11 mouse cellular contexts compared by ENCODE assay signal in genomic region chr2:121711748-121712384, GRCm38 (mm10).
DNase-seq lines count a peak whose midpoint lies in the region; ATAC-seq and TF ChIP-seq lines count a peak whose summit lies in the region.
"Had no signal": no experiment of that assay in that cellular context is flagged by ENCODE, and none has a peak within 500 bp of the region (broad histone marks: within the 10 kb centered on the region; RNA-seq: fewer than 3 reads in every experiment).

No protein-coding gene starts in this region.

- TF ChIP-seq CTCF in lung, adult 2 months (IDR thresholded peaks at IDR 0.05; ENCODE audit: insufficient read depth, low read length): no peak

- no peaks in the 10 kb centered on the region for H3K36me3 ChIP-seq in forebrain, embryonic 14.5 days (ENCODE audit: control insufficient read depth, insufficient read depth, low read length)
- H3K36me3 ChIP-seq in forebrain, embryonic 11.5 days (ENCODE audit: control insufficient read depth, insufficient read depth, low read length): no peaks in the 10 kb centered on the region
- H3K36me3 ChIP-seq in lung, embryonic 16.5 days (ENCODE audit: control insufficient read depth, insufficient read depth, low read length): no peaks in the 10 kb centered on the region
- H3K36me3 ChIP-seq in embryonic facial prominence, embryonic 12.5 days: no peaks in the 10 kb centered on the region
- H3K36me3 ChIP-seq in stomach, embryonic 14.5 days (ENCODE audit: control insufficient read depth, insufficient read depth, low read length): no peaks in the 10 kb centered on the region

- no peak overlapping the region for H3K27ac ChIP-seq in forebrain, embryonic 14.5 days (ENCODE audit: low read depth, low read length)
- H3K27ac ChIP-seq in forebrain, embryonic 11.5 days (ENCODE audit: low read depth, low read length): no peak overlapping the region
- no peak overlapping the region for H3K27ac ChIP-seq in lung, embryonic 16.5 days (ENCODE audit: low read length)
- no peak overlapping the region for H3K27ac ChIP-seq in embryonic facial prominence, embryonic 12.5 days
- no peak overlapping the region for H3K27ac ChIP-seq in stomach, embryonic 14.5 days (ENCODE audit: low read length)

- no peak overlapping the region for H3K4me2 ChIP-seq in forebrain, embryonic 14.5 days (ENCODE audit: low read length)
- H3K4me2 ChIP-seq in forebrain, embryonic 11.5 days (ENCODE audit: low read depth, low read length, severe bottlenecking): no peak overlapping the region
- no peak overlapping the region for H3K4me2 ChIP-seq in lung, embryonic 16.5 days (ENCODE audit: low read depth, low read length)
- 0 out of 2 replicates have a peak overlapping the region, but pooled peaks have one; percentile 5 for H3K4me2 ChIP-seq in embryonic facial prominence, embryonic 12.5 days (replicated peaks)
- no peak overlapping the region for H3K4me2 ChIP-seq in stomach, embryonic 14.5 days (replicated peaks; ENCODE audit: low read depth, low read length)

- no peaks in the 10 kb centered on the region for H3K4me1 ChIP-seq in forebrain, embryonic 14.5 days (ENCODE audit: control insufficient read depth, insufficient read depth, low read length)
- 0 out of 2 replicates have a peak, but pooled peaks cover 1% of the 10 kb centered on the region for H3K4me1 ChIP-seq in forebrain, embryonic 11.5 days (replicated peaks; ENCODE audit: control insufficient read depth, insufficient read depth, low read length)
- no peaks in the 10 kb centered on the region for H3K4me1 ChIP-seq in lung, embryonic 16.5 days (replicated peaks; ENCODE audit: control insufficient read depth, insufficient read depth, low read length)
- no peaks in the 10 kb centered on the region for H3K4me1 ChIP-seq in lung, adult 2 months (ENCODE audit: control insufficient read depth, insufficient read depth, low read length)
- H3K4me1 ChIP-seq in embryonic facial prominence, embryonic 12.5 days: peaks cover 5% of the 10 kb centered on the region; the same call in 1 of the 2 replicates
- peaks cover 4% of the 10 kb centered on the region; the same call in 1 of the 2 replicates for H3K4me1 ChIP-seq in stomach, embryonic 14.5 days (ENCODE audit: control insufficient read depth, insufficient read depth, low read length)

- no peaks in the 10 kb centered on the region for H3K9me3 ChIP-seq in forebrain, embryonic 14.5 days (replicated peaks; ENCODE audit: control insufficient read depth, low read length)
- no peaks in the 10 kb centered on the region for H3K9me3 ChIP-seq in forebrain, embryonic 11.5 days (ENCODE audit: control insufficient read depth, low read length)
- no peaks in the 10 kb centered on the region for H3K9me3 ChIP-seq in lung, embryonic 16.5 days (ENCODE audit: control insufficient read depth, low read length)
- H3K9me3 ChIP-seq in embryonic facial prominence, embryonic 12.5 days: no peaks in the 10 kb centered on the region
- no peaks in the 10 kb centered on the region for H3K9me3 ChIP-seq in stomach, embryonic 14.5 days (ENCODE audit: control insufficient read depth, low read depth, low read length)

- ATAC-seq in forebrain, embryonic 14.5 days: peak; percentile 29; the same call in 1 of the 2 replicates
- ATAC-seq in forebrain, embryonic 11.5 days (replicated peaks; ENCODE audit: low FRiP score): no peak
- 0 out of 2 replicates have a peak, but pooled peaks have one; percentile 10 for ATAC-seq in lung, embryonic 16.5 days (ENCODE audit: low read depth)
- no peak for ATAC-seq in embryonic facial prominence, embryonic 12.5 days (ENCODE audit: insufficient number of reproducible peaks, insufficient read depth, low FRiP score, low TSS enrichment)
- peak; percentile 67 for ATAC-seq in stomach, embryonic 14.5 days (ENCODE audit: insufficient number of reproducible peaks, insufficient read depth, low FRiP score, low read depth)
- ATAC-seq: lung, postnatal 0 days had no signal

- no peaks in the 10 kb centered on the region for H3K27me3 ChIP-seq in forebrain, embryonic 14.5 days (replicated peaks; ENCODE audit: control insufficient read depth, insufficient read depth, low read length)
- H3K27me3 ChIP-seq in forebrain, embryonic 11.5 days (ENCODE audit: control insufficient read depth, insufficient read depth, low read length): no peaks in the 10 kb centered on the region
- no peaks in the 10 kb centered on the region for H3K27me3 ChIP-seq in lung, embryonic 16.5 days (ENCODE audit: control insufficient read depth, insufficient read depth, low read depth, low read length)
- no peaks in the 10 kb centered on the region for H3K27me3 ChIP-seq in embryonic facial prominence, embryonic 12.5 days
- no peaks in the 10 kb centered on the region for H3K27me3 ChIP-seq in stomach, embryonic 14.5 days (ENCODE audit: control insufficient read depth, insufficient read depth, low read length)

- TF ChIP-seq POLR2A in lung, adult 2 months (IDR thresholded peaks at IDR 0.05; ENCODE audit: borderline replicate concordance, extremely low read depth, low read depth, low read length): no peak

- H3K9ac ChIP-seq in forebrain, embryonic 14.5 days (ENCODE audit: low read length): no peak overlapping the region
- H3K9ac ChIP-seq in forebrain, embryonic 11.5 days (ENCODE audit: low read length): no peak overlapping the region
- H3K9ac ChIP-seq in lung, embryonic 16.5 days (ENCODE audit: low read length): no peak overlapping the region
- H3K9ac ChIP-seq in embryonic facial prominence, embryonic 12.5 days: no peak overlapping the region
- no peak overlapping the region for H3K9ac ChIP-seq in stomach, embryonic 14.5 days (replicated peaks; ENCODE audit: low read depth, low read length)

- no peak overlapping the region for H3K4me3 ChIP-seq in forebrain, embryonic 14.5 days (ENCODE audit: low read depth, low read length)
- no peak overlapping the region for H3K4me3 ChIP-seq in forebrain, embryonic 11.5 days (ENCODE audit: low read depth, low read length)
- H3K4me3 ChIP-seq in lung, embryonic 16.5 days (ENCODE audit: low read length): no peak overlapping the region
- H3K4me3 ChIP-seq in lung, adult 2 months (replicated peaks; ENCODE audit: extremely low read depth, low read depth, low read length): no peak overlapping the region
- H3K4me3 ChIP-seq in embryonic facial prominence, embryonic 12.5 days: no peak overlapping the region
- H3K4me3 ChIP-seq in stomach, embryonic 14.5 days (ENCODE audit: low read depth, low read length): no peak overlapping the region
- H3K4me3 ChIP-seq: myocyte had no signal

- WGBS in forebrain, embryonic 14.5 days: 25% methylated on average over 9 of the region's 9 CpGs
- 33% methylated on average over 9 of the region's 9 CpGs for WGBS in forebrain, embryonic 11.5 days
- WGBS in lung, embryonic 16.5 days: 17% methylated on average over 9 of the region's 9 CpGs
- WGBS in lung, adult 2 months: 26% methylated on average over 9 of the region's 9 CpGs
- 26% methylated on average over 9 of the region's 9 CpGs for WGBS in embryonic facial prominence, embryonic 12.5 days
- 25% methylated on average over 9 of the region's 9 CpGs for WGBS in stomach, embryonic 14.5 days

- peak; percentile 17 for DNase-seq in forebrain, embryonic 14.5 days (ENCODE audit: low spot score)
- no peak for DNase-seq in forebrain, embryonic 11.5 days (ENCODE audit: low spot score)
- no peak for DNase-seq in lung, adult 2 months
- no peak for DNase-seq in urinary bladder, adult 18-20 months (ENCODE audit: low spot score in 2 of 2)
- DNase-seq in spleen, adult 18-20 months: no peak
- DNase-seq: layer of hippocampus, postnatal 36 days had no signal

Comparison
In these comparisons a context has a peak if more than half of its experiments do, and no peak if none do; other contexts are left out.
1. ATAC-seq: peak in forebrain, embryonic 14.5 days (single experiment), lung, embryonic 16.5 days (single experiment) and stomach, embryonic 14.5 days (single experiment); none in forebrain, embryonic 11.5 days (single experiment) and embryonic facial prominence, embryonic 12.5 days (single experiment).